Mouse (Mus musculus): ENCODE data around the gene Ssr4. TPM values are rescaled to one million over a fixed set of nuclear protein-coding genes. Genes with fewer than 3 reads are reported as not detected.

Gene Ssr4
- polyA plus RNA-seq, 1 experiment from 2014 or later = 128 TPM

DNA sequence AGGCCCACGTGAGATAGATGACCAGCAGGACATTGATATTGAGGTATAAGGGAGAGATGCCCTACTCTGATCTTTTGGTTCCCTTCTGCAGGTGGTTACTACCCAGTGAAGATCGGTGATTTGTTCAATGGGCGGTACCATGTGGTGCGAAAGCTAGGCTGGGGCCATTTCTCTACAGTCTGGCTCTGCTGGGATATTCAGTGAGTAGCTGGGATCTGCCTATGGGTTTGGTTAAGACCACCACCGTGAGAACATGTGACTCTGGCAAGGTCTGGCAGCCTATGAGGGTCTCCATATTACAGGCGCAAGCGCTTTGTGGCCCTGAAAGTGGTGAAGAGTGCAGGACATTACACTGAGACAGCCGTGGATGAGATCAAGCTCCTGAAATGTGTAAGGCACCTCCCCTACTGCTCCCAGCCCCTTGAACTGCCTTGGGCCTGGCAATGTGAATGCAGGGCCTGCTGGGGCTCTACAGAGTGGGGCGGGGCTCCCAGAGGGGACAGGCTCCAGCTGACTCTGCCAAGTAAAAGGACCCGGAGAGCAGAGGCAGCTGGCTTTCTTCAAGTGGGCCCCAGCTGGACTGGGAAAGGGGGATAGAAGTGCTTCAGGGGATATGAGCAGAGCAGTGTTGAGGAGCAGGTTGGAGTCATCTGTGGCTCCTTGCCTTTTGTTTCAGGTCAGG is 11.9 kb upstream of the Ssr4 start:
- H3K9me3 ChIP-seq = no peaks in the 10 kb centered on the region
- H3K4me2 ChIP-seq (replicated peaks) = no peak overlapping the region
- 72% methylated on average over 10 of the region's 10 CpGs for WGBS
- H3K36me3 ChIP-seq = peaks cover 24% of the 10 kb centered on the region
- no peak overlapping the region for H3K9ac ChIP-seq
- H3K4me3 ChIP-seq = no peak overlapping the region
- 0 out of 2 replicates have a peak, but pooled peaks cover 8% of the 10 kb centered on the region for H3K4me1 ChIP-seq
- H3K27me3 ChIP-seq (replicated peaks) = no peaks in the 10 kb centered on the region
- no peak overlapping the region for H3K27ac ChIP-seq
- ATAC-seq (ENCODE audit: low FRiP score, low read depth) = peak; percentile 58

DNA sequence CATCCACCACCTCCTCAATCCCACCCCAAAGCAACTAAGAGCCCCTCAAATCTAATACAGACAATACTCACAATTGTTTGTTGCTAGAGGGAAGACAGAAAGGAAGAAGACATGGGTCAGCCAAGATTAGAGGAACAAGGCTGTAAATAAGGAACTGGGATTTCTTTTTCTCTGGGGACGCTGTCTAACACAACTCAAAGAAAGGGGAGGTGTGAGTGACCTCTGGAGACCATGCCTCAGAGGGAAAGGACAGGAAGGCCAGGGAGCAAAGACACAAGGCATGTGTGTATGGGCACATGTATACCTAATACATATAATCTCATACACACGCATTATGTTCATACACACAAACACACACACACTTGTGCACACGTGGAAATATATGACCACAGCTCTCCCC is 4.6 kb upstream of the Ssr4 start:
- Histone ChIP-seq H3K27me3 (replicated peaks) (no peaks in the 10 kb centered on the region), H3K36me3 (peaks cover 34% of the 10 kb centered on the region), H3K27ac (no peak overlapping the region), H3K9ac (no peak overlapping the region), H3K9me3 (no peaks in the 10 kb centered on the region), H3K4me3 (no peak overlapping the region), H3K4me2 (replicated peaks) (no peak overlapping the region), H3K4me1 (no peaks in the 10 kb centered on the region)
- WGBS = 88% methylated on average over 3 of the region's 3 CpGs
- ATAC-seq (ENCODE audit: low FRiP score, low read depth) = no peak

DNA sequence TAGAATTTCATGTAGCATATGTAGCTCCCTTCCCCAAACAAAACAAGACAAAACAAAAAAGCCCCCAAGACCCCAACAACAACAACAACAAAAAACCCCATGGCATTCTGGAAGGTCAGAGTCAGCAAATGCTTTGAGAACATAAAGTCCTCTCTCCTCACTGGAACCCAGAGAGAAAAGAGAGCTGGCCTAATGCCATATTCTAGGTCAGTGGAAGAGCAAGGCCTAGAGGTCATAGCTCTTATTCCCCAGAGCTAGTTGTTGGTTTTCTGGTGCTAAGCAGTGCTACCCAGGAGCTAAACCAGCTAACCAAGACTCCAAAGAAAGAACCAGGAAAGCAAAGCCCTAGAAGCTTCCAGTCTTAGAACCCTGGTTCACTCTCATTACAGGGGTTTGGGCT is 1.2 kb upstream of the Ssr4 start:
- peaks cover 9% of the 10 kb centered on the region; the same call in 1 of the 2 replicates for H3K4me1 ChIP-seq
- H3K9ac ChIP-seq = peak overlapping the region; percentile 58
- no peak overlapping the region; the same call in 1 of the 2 replicates for H3K27ac ChIP-seq
- peak overlapping the region; percentile 50 for H3K4me3 ChIP-seq
- H3K27me3 ChIP-seq (replicated peaks) = no peaks in the 10 kb centered on the region
- no peak for ATAC-seq (ENCODE audit: low FRiP score, low read depth)
- no peaks in the 10 kb centered on the region for H3K9me3 ChIP-seq
- peak overlapping the region; percentile 58 for H3K4me2 ChIP-seq (replicated peaks)
- peaks cover 4% of the 10 kb centered on the region; the same call in 1 of the 2 replicates for H3K36me3 ChIP-seq

DNA sequence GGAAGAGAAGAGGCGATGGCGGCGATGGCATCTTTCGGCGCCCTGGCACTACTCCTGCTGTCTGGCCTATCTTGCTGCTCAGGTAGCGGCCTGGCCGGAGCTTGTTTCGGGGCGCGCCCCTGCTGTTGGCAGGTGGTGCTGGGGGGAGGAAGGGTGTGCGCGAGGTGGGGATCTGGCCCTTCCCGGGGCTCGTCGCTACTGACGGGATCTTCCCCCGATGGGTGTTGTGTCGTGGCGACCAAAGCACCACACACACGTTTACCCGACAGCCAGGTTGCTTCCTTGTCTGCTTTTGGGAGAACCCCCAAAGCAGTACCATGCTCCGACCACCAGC is 364 bp downstream of the Ssr4 start:
- peak overlapping the region; percentile 65 for H3K9ac ChIP-seq
- ATAC-seq (ENCODE audit: low FRiP score, low read depth) = no peak; the same call in 1 of the 2 replicates
- H3K27me3 ChIP-seq (replicated peaks) = no peaks in the 10 kb centered on the region
- H3K27ac ChIP-seq = 0 out of 2 replicates have a peak overlapping the region, but pooled peaks have one; percentile 59
- peaks cover 9% of the 10 kb centered on the region; the same call in 1 of the 2 replicates for H3K4me1 ChIP-seq
- no peaks in the 10 kb centered on the region for H3K9me3 ChIP-seq
- no peaks in the 10 kb centered on the region; the same call in 1 of the 2 replicates for H3K36me3 ChIP-seq
- WGBS = 23% methylated on average over 22 of the region's 22 CpGs
- H3K4me2 ChIP-seq (replicated peaks) = peak overlapping the region; percentile 64
- H3K4me3 ChIP-seq = peak overlapping the region; percentile 50

DNA sequence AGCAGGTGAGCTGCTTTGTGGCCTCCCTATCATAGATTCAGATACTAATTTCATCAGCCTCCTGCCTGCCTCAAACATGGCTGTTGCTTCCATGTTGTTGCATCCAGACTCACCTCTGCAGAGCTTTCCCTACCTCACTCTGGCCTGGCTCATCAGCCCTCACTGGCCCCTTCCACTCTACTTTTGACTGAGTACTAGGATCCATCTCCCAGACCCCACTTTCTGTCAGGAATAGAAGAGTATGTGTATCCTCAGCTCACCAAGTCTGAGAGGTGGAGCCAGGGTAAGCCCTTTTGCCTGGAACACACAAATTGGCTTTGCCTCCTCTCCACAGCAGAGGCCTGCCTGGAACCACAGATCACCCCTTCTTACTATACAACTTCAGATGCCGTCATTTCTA is 1.7 kb downstream of the Ssr4 start:
- H3K27ac ChIP-seq = no peak overlapping the region
- H3K4me1 ChIP-seq = peaks cover 9% of the 10 kb centered on the region; the same call in 1 of the 2 replicates
- H3K4me3 ChIP-seq = no peak overlapping the region
- WGBS = 91% methylated on average over 1 of the region's 1 CpGs
- H3K9ac ChIP-seq = no peak overlapping the region
- no peaks in the 10 kb centered on the region for H3K27me3 ChIP-seq (replicated peaks)
- ATAC-seq (ENCODE audit: low FRiP score, low read depth) = no peak
- H3K4me2 ChIP-seq (replicated peaks) = peak overlapping the region; percentile 64; the same call in 1 of the 2 replicates
- no peaks in the 10 kb centered on the region; the same call in 1 of the 2 replicates for H3K36me3 ChIP-seq
- no peaks in the 10 kb centered on the region for H3K9me3 ChIP-seq

DNA sequence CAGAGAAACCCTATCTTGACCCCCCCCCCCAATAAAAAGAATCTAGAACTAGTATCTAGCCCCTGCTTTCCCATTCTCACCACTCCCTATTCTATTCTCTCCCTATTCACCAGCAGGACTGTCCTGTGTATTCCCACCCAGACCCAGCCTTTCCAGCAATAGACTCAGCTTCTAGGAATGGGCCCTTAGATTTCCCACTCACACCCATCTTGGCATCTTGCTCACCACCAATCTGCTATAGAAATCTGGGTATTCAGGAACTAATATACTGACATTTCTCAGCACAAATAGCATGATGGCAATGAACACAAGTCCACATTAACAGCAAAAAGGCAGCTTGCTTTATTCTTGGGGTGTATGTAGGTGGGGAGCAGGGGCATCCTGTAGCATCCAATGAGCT is 6.2 kb downstream of the Ssr4 start:
- no peaks in the 10 kb centered on the region for H3K27me3 ChIP-seq (replicated peaks)
- H3K4me2 ChIP-seq (replicated peaks) = no peak overlapping the region
- no peak for ATAC-seq (ENCODE audit: low FRiP score, low read depth)
- H3K4me1 ChIP-seq = peaks cover 6% of the 10 kb centered on the region; the same call in 1 of the 2 replicates
- H3K27ac ChIP-seq = no peak overlapping the region
- no peaks in the 10 kb centered on the region for H3K9me3 ChIP-seq
- H3K9ac ChIP-seq = no peak overlapping the region
- H3K4me3 ChIP-seq = no peak overlapping the region
- H3K36me3 ChIP-seq = peaks cover 6% of the 10 kb centered on the region

DNA sequence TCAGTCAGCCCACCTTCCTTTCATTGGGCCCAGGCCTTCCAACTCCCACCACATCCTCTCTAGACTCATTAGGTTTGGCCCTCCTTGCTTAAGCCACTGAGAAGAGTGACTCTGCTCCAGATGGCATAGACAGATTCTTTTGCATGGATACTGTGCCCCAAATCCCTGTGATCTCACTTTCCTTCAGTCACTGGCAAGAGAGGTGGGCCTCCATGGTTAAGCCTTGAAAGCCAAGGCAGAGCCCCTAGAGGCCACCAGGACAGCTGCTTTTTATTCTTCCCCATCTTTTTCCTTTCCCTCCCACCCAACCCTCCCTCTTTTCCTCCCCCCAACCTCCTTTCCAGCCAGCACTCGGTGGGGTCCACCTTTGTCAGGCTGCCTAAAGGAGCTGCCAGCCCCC is 6.7 kb downstream of the Ssr4 start:
- Histone ChIP-seq H3K4me3 (no peak overlapping the region), H3K36me3 (peaks cover 6% of the 10 kb centered on the region), H3K27ac (no peak overlapping the region), H3K4me1 (0 out of 2 replicates have a peak, but pooled peaks cover 1% of the 10 kb centered on the region), H3K27me3 (replicated peaks) (no peaks in the 10 kb centered on the region), H3K9me3 (no peaks in the 10 kb centered on the region), H3K9ac (no peak overlapping the region), H3K4me2 (replicated peaks) (no peak overlapping the region)
- ATAC-seq (ENCODE audit: low FRiP score, low read depth) = no peak
- WGBS = 50% methylated on average over 1 of the region's 1 CpGs

DNA sequence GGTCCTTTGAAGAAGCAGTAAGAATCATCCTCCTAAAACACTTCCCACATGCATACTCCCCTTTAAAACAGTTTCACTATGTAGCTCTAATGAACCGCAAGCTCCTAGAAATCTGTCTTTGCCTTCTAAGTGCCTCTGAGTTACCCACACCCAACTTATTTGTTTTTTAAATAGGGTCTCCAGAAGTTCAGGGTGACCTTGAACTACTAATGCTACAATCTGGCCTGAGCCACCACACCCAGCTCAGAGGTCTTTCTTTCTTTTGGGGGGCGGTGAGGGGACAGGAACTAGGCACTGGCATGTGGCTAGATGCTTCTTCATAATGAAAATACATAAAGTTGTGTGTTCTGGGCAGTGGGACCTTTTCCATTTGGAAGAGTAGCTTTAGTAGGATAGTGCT is 10.7 kb downstream of the Ssr4 start:
- no peak overlapping the region for H3K9ac ChIP-seq
- H3K9me3 ChIP-seq = no peaks in the 10 kb centered on the region
- H3K27me3 ChIP-seq (replicated peaks) = no peaks in the 10 kb centered on the region
- no peak overlapping the region for H3K27ac ChIP-seq
- 90% methylated on average over 2 of the region's 2 CpGs for WGBS
- H3K4me2 ChIP-seq (replicated peaks) = no peak overlapping the region
- H3K4me3 ChIP-seq = no peak overlapping the region
- no peak for ATAC-seq (ENCODE audit: low FRiP score, low read depth)
- H3K4me1 ChIP-seq = no peaks in the 10 kb centered on the region
- peaks cover 6% of the 10 kb centered on the region; the same call in 1 of the 2 replicates for H3K36me3 ChIP-seq

DNA sequence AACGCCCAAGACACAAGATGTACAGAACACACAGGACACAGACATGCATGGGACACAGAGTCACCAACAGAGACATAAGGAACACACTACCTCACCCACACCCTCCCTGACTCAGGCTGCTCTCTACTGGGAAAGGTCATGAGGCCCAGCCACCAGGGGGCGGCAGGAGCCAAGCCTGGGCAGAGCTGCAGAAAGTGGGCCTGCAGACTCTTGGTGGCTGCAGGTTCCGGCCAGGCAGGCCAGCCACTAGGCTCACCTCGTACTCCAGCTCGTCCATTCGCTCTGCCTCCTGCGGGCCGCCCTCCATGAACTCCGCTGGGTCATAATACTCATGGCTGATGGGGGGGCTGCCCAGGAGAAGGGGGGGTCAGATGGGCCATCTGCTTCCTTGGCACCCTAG is 11.7 kb downstream of the Ssr4 start:
- no peak overlapping the region for H3K9ac ChIP-seq
- ATAC-seq (ENCODE audit: low FRiP score, low read depth) = peak; percentile 71

DNA sequence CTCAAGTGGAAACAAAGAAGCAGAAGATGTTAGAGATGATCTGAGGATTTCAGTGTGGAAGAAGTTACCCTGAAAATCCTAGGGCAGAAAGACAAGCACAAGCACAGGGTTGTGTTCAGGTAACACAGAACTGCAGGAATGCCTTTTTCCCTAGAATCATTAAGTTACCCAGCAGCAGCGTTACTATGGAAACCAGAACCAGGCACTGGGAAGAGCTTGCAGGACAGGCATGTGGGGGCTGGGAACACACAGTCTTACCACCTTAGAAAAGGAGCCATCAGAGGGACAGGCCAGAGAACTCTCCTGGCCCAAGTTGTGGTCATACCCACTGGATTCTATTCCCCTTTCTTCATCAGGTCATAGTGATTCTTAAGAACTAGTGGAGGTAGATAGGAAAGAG is 19.0 kb downstream of the Ssr4 start:
- ATAC-seq (ENCODE audit: low FRiP score, low read depth) = no peak
- H3K27ac ChIP-seq = no peak overlapping the region

More for the DNA sequence above, 11.7 kb downstream of the Ssr4 start:
- Histone ChIP-seq H3K4me2 (replicated peaks) (no peak overlapping the region), H3K9me3 (no peaks in the 10 kb centered on the region), H3K4me3 (no peak overlapping the region), H3K27me3 (replicated peaks) (no peaks in the 10 kb centered on the region), H3K4me1 (no peaks in the 10 kb centered on the region), H3K36me3 (peaks cover 6% of the 10 kb centered on the region; the same call in 1 of the 2 replicates), H3K27ac (no peak overlapping the region)
- 42% methylated on average over 9 of the region's 9 CpGs for WGBS

DNA sequence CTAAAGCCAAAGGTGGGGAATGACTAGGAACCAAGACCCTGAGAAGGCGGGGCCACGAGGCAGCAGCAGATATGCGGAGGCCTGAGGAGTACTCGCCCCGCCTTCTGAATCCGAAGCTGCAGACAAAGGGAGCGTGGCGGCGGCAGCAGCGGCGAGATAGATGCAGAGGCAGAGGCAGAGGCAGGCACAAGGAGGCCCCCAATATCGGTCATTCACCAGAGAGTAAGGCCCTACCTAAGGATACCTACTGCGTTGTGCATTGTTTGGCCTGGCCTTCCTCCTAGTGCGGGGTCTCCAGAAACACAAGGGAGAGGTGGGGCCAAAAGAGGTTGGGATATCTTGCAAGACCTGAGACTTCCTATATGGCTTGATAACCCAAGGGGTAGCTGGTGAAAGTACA is 28.2 kb downstream of the Ssr4 start:
- Histone ChIP-seq H3K36me3 (no peaks in the 10 kb centered on the region), H3K9me3 (no peaks in the 10 kb centered on the region), H3K4me2 (replicated peaks) (peak overlapping the region; percentile 51), H3K27ac (no peak overlapping the region), H3K27me3 (replicated peaks) (no peaks in the 10 kb centered on the region), H3K9ac (peak overlapping the region; percentile 47; the same call in 1 of the 2 replicates), H3K4me1 (no peaks in the 10 kb centered on the region), H3K4me3 (peak overlapping the region; percentile 24; the same call in 1 of the 2 replicates)
- 16% methylated on average over 14 of the region's 14 CpGs for WGBS
- peak; percentile 79; the same call in 1 of the 2 replicates for ATAC-seq (ENCODE audit: low FRiP score, low read depth)

More for the DNA sequence above, 19.0 kb downstream of the Ssr4 start:
- H3K4me2 ChIP-seq (replicated peaks) = no peak overlapping the region
- H3K36me3 ChIP-seq = no peaks in the 10 kb centered on the region
- H3K27me3 ChIP-seq (replicated peaks) = no peaks in the 10 kb centered on the region
- no peak overlapping the region for H3K9ac ChIP-seq
- WGBS = 68% methylated on average over 1 of the region's 1 CpGs
- no peaks in the 10 kb centered on the region for H3K4me1 ChIP-seq
- no peaks in the 10 kb centered on the region for H3K9me3 ChIP-seq
- no peak overlapping the region for H3K4me3 ChIP-seq

DNA sequence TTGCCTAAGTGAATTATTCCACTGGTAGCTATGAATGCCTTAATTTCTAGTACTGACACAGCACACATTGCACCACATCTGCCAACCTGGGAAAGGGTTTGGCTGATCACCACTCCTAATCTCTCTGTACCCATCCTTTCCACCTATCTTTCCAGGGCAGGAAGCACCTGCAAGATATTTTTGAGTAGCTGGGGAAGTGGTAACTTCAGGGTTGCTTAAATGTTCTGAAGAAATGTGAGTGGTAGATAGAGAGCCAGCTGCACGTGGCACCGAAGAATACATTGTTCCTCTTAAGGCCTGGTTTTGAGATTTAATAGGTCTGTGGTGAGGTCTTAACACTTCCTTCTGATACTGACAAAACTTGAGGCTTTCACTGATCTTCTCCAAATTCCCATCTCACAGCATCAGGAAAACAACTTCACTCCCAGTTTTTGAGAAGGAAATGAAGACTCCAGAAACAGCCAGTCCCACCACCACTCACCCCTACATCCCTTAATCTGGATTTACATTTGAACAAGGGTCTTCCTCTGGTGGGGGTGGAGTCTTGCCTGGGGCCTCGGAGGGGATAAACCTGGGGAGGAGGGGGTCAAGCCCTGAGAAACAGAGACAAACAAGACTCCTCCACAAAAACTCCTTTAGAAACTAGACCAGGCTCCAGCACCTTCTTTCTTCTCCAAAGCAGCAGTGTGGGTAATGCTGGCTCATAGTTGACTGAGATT is 29.9 kb downstream of the Ssr4 start:
- H3K36me3 ChIP-seq = no peaks in the 10 kb centered on the region
- WGBS = 60% methylated on average over 3 of the region's 3 CpGs
- H3K4me2 ChIP-seq (replicated peaks) = no peak overlapping the region
- ATAC-seq (ENCODE audit: low FRiP score, low read depth) = no peak
- H3K27ac ChIP-seq = no peak overlapping the region
- H3K27me3 ChIP-seq (replicated peaks) = no peaks in the 10 kb centered on the region
- H3K9ac ChIP-seq = no peak overlapping the region
- no peak overlapping the region for H3K4me3 ChIP-seq
- no peaks in the 10 kb centered on the region for H3K4me1 ChIP-seq
- H3K9me3 ChIP-seq = no peaks in the 10 kb centered on the region

Measured in neural tube, embryonic 12.5 days (tissue).